Mouse (Mus musculus): ENCODE results near the gene Mrtfb. TPM values are rescaled to one million over a fixed set of nuclear protein-coding genes. Genes with fewer than 3 reads are reported as not detected.

Gene Mrtfb
- polyA plus RNA-seq (2021; fragmentation: Nextera tagmentation), result 92.0 and 100 TPM in 2 replicates
- long read RNA-seq, experiment 1, partial matches to known transcripts, result 10 of 185 reads
- long read RNA-seq, experiment 1, other reads (novel, unspliced or antisense), result 175 of 185 reads
- long read RNA-seq, experiment 2, full-length matches to known transcripts, result 4 of 99 reads
- long read RNA-seq, experiment 2, partial matches to known transcripts, result 13 of 99 reads
- long read RNA-seq, experiment 2, other reads (novel, unspliced or antisense), result 82 of 99 reads

DNA sequence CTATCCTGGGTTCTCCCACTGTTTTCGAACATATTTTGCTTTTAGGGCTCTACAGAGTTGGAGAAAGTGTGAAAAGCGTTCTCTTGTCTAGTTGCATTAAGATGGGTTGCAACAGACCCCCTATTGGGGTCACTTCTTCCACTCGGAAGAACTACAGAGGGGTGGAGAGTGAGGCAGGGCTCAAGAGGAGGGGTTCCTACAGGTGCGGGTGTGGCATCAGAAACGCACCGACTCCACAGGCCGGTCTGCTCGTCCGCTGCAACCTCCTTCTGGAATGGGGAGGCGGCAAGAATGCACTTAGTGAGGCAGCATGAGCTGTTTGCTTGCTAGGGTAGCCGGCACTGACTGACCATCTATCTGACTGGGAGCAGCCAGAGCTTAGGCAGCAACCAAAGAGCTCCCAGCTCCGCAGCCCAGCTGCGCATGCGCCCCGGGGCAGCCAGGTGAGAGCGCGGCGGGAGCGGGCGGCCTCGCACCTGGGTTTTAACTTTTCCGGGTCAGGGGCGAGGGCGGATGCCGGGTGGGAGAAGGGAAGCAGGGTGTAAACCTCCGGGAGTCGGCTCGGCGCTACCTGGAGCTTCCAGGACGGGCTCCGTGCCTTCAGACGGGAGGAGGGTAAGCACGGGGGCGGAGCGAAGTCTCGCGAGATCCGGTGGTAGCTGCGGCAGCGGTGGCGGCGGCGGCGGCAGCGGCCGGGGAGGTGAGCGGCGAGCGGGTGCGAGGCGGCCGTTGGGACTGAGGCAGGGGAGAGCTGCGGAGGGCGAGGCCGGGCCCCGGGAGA, at the start of gene Mrtfb:
TSS of gene Mrtfb (plus strand) at position 627 of the 781 bp plus-strand sequence.

Small RNA genes within 50 kb of the gene (microRNA-seq; reads per million reads assigned to microRNA genes)
- gene Mir193b (78.2 reads per million, percentile 56 among the genes with 10 or more reads in this experiment), gene Mir365-1 (0.64 reads per million)

Other genes starting within 250 kb of the Mrtfb start
- gene Ercc4, start 146.8 kb upstream of the Mrtfb start, polyA plus RNA-seq (2021; fragmentation: Nextera tagmentation), result 8.5 and 9.2 TPM in 2 replicates

Data from layer of hippocampus, adult 6 months (tissue).